Mouse (Mus musculus) hindbrain, embryonic 12.5 days (tissue): ENCODE measurements at regions not wholly inside any gene's neighbourhood (a gene's known extent, or its start where the extent isn't known, plus 50 kb on each side); places are given as distances from the start of the nearest gene placed in this dataset.

Experiments
- ATAC-seq: fragments of 200-750 bp; cut with Nextera tagmentation; 2 replicates; pipeline ENCODE4 v1.8.0; 2017; ENCODE audit warnings: moderate TSS enrichment; ENCODE audit not compliant: low FRiP score
- H3K27ac ChIP-seq: fragments of 300-500 bp; sonication (generic); 2 replicates; pipeline ENCODE4 v1.5.1; 2016; ENCODE audit warnings: mild to moderate bottlenecking
- H3K27me3 ChIP-seq: fragments of 300-500 bp; sonication (generic); 2 replicates; pipeline ENCODE4 v1.6.1; 2016; ENCODE audit warnings: mild to moderate bottlenecking
- H3K36me3 ChIP-seq: fragments of 300-500 bp; sonication (generic); 2 replicates; pipeline ENCODE4 v1.6.1; 2016; ENCODE audit warnings: mild to moderate bottlenecking
- H3K4me1 ChIP-seq: fragments of 300-500 bp; sonication (generic); 2 replicates; pipeline ENCODE4 v1.6.1; 2016
- H3K4me2 ChIP-seq: fragments of 300-500 bp; sonication (generic); replicated peaks from 2 replicates; pipeline ENCODE4 v1.6.1; 2016; ENCODE audit warnings: mild to moderate bottlenecking
- H3K4me3 ChIP-seq: fragments of 300-500 bp; sonication (generic); 2 replicates; pipeline ENCODE4 v1.5.1; 2016; ENCODE audit warnings: mild to moderate bottlenecking
- H3K9ac ChIP-seq: fragments of 300-500 bp; sonication (generic); 2 replicates; pipeline ENCODE4 v1.6.1; 2016; ENCODE audit warnings: mild to moderate bottlenecking, moderate library complexity
- H3K9me3 ChIP-seq: fragments of 300-500 bp; sonication (generic); replicated peaks from 2 replicates; pipeline ENCODE4 v1.6.1; 2016; ENCODE audit warnings: mild to moderate bottlenecking
- WGBS: fragments of 180-500 bp; shearing (Covaris S2); methylation state at CpG from one replicate; pipeline ENCODE4 v1.1.7; 2016; 5-methylcytosine and 5-hydroxymethylcytosine counted together

DNA sequence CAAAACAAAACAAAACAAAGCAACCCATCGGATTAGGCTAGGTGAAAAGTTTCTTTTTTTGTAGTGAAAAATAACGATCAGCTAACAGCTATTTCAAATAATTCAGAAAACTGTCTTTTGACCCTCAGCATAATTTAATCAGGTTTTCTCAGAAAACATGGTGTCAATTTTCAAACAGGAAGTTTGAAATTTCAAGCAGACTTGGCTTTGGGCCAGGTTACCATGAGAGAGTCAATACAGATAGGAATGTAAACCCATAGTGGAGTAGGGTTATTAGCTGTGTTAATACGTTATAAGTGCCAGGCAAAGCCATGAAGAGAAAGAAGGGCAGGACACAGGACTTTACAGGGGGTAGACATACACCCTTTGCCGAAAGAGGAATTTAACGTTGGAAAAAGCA is 58.3 kb upstream of the Foxd3 start:
- H3K36me3 ChIP-seq, result no peaks in the 10 kb centered on the region
- no peak overlapping the region for H3K27ac ChIP-seq
- 0 out of 2 replicates have a peak, but pooled peaks cover 2% of the 10 kb centered on the region for H3K4me1 ChIP-seq
- ATAC-seq, result no peak
- 77% methylated on average over 5 of the region's 5 CpGs for WGBS
- no peak overlapping the region for H3K4me2 ChIP-seq
- H3K4me3 ChIP-seq, result no peak overlapping the region
- H3K9me3 ChIP-seq, result no peaks in the 10 kb centered on the region
- no peak overlapping the region for H3K9ac ChIP-seq
- peaks cover 3% of the 10 kb centered on the region; the same call in 1 of the 2 replicates for H3K27me3 ChIP-seq

DNA sequence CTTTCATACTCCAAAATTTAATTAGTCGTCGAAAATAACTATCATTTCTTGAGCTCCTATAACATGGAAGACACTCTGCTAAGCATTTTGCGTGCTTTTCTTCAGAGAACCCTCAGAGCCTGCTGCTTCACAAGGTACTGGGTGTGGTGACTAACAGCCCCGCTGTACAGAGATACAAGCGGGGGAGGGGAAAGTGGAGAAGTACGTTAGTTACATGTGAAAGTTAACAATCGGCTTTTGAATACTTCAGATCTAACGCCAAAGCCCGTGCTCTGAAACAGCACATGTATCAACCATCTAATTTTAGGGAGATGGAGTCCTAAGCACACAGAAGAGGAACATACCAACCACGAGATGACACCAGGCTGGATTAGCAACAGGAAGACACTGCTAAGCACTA is 55.4 kb upstream of the Foxd3 start:
- H3K4me2 ChIP-seq, result no peak overlapping the region
- H3K27me3 ChIP-seq, result no peaks in the 10 kb centered on the region; the same call in 1 of the 2 replicates
- WGBS, result 63% methylated on average over 10 of the region's 10 CpGs

DNA sequence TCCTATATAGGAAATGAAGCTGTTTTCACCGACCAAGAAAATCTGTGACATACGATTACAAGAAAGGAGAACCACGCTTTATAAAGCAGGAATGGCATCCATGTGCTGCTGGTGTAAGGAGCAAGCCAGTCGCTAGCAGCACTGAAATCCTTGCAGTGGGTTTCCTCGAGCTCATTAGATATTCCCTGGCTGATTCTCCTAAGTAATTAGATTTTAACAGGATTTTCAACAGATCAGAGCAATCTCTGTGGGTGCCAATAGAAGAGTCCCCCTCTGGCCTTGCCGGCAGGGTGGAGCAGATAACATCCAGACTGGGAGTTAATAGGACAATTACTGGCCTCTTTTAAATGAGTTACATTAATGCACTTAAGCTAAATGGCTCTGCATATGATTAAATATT is 54.6 kb upstream of the Foxd3 start:
- 0 out of 2 replicates have a peak, but pooled peaks have one; percentile 40 for ATAC-seq
- WGBS, result 51% methylated on average over 6 of the region's 6 CpGs
- Histone ChIP-seq H3K9me3 (no peaks in the 10 kb centered on the region), H3K36me3 (no peaks in the 10 kb centered on the region), H3K4me1 (0 out of 2 replicates have a peak, but pooled peaks cover 2% of the 10 kb centered on the region), H3K9ac (no peak overlapping the region), H3K4me3 (no peak overlapping the region), H3K27me3 (no peaks in the 10 kb centered on the region; the same call in 1 of the 2 replicates), H3K27ac (no peak overlapping the region), H3K4me2 (no peak overlapping the region)

More for the DNA sequence above, 55.4 kb upstream of the Foxd3 start:
- no peak overlapping the region for H3K27ac ChIP-seq
- 0 out of 2 replicates have a peak, but pooled peaks cover 2% of the 10 kb centered on the region for H3K4me1 ChIP-seq
- H3K4me3 ChIP-seq, result no peak overlapping the region
- no peak overlapping the region for H3K9ac ChIP-seq
- no peak for ATAC-seq
- H3K9me3 ChIP-seq, result no peaks in the 10 kb centered on the region
- H3K36me3 ChIP-seq, result no peaks in the 10 kb centered on the region
